In genomic region chr9:95510693-95511404, GRCm38 (mm10) we compare ENCODE assay signal across 8 mouse cellular contexts. TPM values are rescaled to one million over a fixed set of nuclear protein-coding genes. Genes with fewer than 3 reads are reported as not detected.
DNase-seq lines count a peak whose midpoint lies in the region; ATAC-seq and TF ChIP-seq lines count a peak whose summit lies in the region.

No protein-coding gene starts in this region.

- H3K27me3 ChIP-seq in heart, adult 2 months (ENCODE audit: control insufficient read depth, insufficient read depth, low read length), result no peaks in the 10 kb centered on the region
- H3K27me3 ChIP-seq in C2C12 (ENCODE audit: control insufficient read depth, insufficient read depth, insufficient read length), result no peaks in the 10 kb centered on the region
- H3K27me3 ChIP-seq in hindbrain, postnatal 0 days (ENCODE audit: insufficient read depth, low read length), result no peaks in the 10 kb centered on the region
- H3K27me3 ChIP-seq in midbrain, embryonic 16.5 days (ENCODE audit: control insufficient read depth, insufficient read depth, low read depth, low read length), result no peaks in the 10 kb centered on the region

- H3K4me1 ChIP-seq in heart, adult 2 months (ENCODE audit: control insufficient read depth, insufficient read depth, low read length), result peaks cover 10% of the 10 kb centered on the region
- H3K4me1 ChIP-seq in hindbrain, postnatal 0 days (ENCODE audit: insufficient read depth, low read length), result peaks cover 8% of the 10 kb centered on the region
- peaks cover 12% of the 10 kb centered on the region for H3K4me1 ChIP-seq in midbrain, embryonic 16.5 days (ENCODE audit: control insufficient read depth, insufficient read depth, low read length)

- peaks cover 2% of the 10 kb centered on the region for H3K36me3 ChIP-seq in heart, adult 2 months (ENCODE audit: control insufficient read depth, insufficient read depth, low read length)
- H3K36me3 ChIP-seq in C2C12 (ENCODE audit: control insufficient read depth, insufficient read depth), result peaks cover 4% of the 10 kb centered on the region
- no peaks in the 10 kb centered on the region for H3K36me3 ChIP-seq in hindbrain, postnatal 0 days (ENCODE audit: insufficient read depth, low read length)
- H3K36me3 ChIP-seq in midbrain, embryonic 16.5 days (ENCODE audit: control insufficient read depth, insufficient read depth, low read length), result no peaks in the 10 kb centered on the region

- intact Hi-C loops in heart, adult 2 months (cut with DNase I), result loop anchor here (2.0 to 10.0 kb wide), 3 partner anchors 326 to 446 kb away; no protein-coding TSS in a partner anchor
- intact Hi-C loops in heart, postnatal 36 days (cut with DNase I), result loop anchor here (1.0 to 10.0 kb wide), 2 partner anchors 346 to 444 kb away; partner anchors contain the start of genes Atr and Xrn1

- peak overlapping the region; percentile 97 for H3ac ChIP-seq in C2C12 (ENCODE audit: control insufficient read depth, insufficient read length, low read depth)

- H3K4me2 ChIP-seq in hindbrain, postnatal 0 days (ENCODE audit: low read depth, low read length), result peak overlapping the region; percentile 96
- peak overlapping the region; percentile 93 for H3K4me2 ChIP-seq in midbrain, embryonic 16.5 days (ENCODE audit: low read length)

- peak overlapping the region; percentile 98 for H3K4me3 ChIP-seq in heart, adult 2 months
- H3K4me3 ChIP-seq in C2C12 (ENCODE audit: insufficient read depth, poor library complexity, severe bottlenecking), result peak overlapping the region; percentile 87
- H3K4me3 ChIP-seq in hindbrain, postnatal 0 days (ENCODE audit: low read length), result peak overlapping the region; percentile 87
- peak overlapping the region; percentile 99 for H3K4me3 ChIP-seq in midbrain, embryonic 16.5 days (ENCODE audit: low read depth, low read length)

- peak overlapping the region; percentile 85 for H3K27ac ChIP-seq in heart, adult 2 months
- peak overlapping the region; percentile 89 for H3K27ac ChIP-seq in hindbrain, postnatal 0 days
- peak overlapping the region; percentile 84; the same call in 1 of the 2 replicates for H3K27ac ChIP-seq in midbrain, embryonic 16.5 days (ENCODE audit: low read length)

- peaks cover 5% of the 10 kb centered on the region; the same call in 1 of the 2 replicates for H3K79me2 ChIP-seq in heart, adult 2 months (replicated peaks; ENCODE audit: control insufficient read depth, insufficient read depth, low read length)
- H3K79me2 ChIP-seq in C2C12 (ENCODE audit: control insufficient read depth, insufficient read depth), result peaks cover 72% of the 10 kb centered on the region

- WGBS in heart, adult 2 months, result 3% methylated on average over 21 of the region's 21 CpGs
- whole genome bisulfite sequencing in hindbrain, postnatal 0 days, result 10% methylated on average over 21 of the region's 21 CpGs
- WGBS in midbrain, embryonic 16.5 days, result 10% methylated on average over 21 of the region's 21 CpGs

- H3K9ac ChIP-seq in heart, adult 2 months (ENCODE audit: low read depth, low read length), result peak overlapping the region; percentile 84
- peak overlapping the region; percentile 85 for H3K9ac ChIP-seq in hindbrain, postnatal 0 days (replicated peaks; ENCODE audit: low read length)
- H3K9ac ChIP-seq in midbrain, embryonic 16.5 days (ENCODE audit: low read depth, low read length), result peak overlapping the region; percentile 94

- peaks cover 65% of the 10 kb centered on the region for H3K79me3 ChIP-seq in C2C12 (ENCODE audit: low read depth)

- no peak for DNase-seq in heart, adult 2 months
- DNase-seq in heart, postnatal 36 days, result no peak
- peak; percentile 36 for DNase-seq in c-Kit-positive CD71-positive TER-119-positive erythroid progenitor cells, embryonic 14.5 days (ENCODE audit: low spot score)
- no peak for DNase-seq in hindbrain, postnatal 0 days (ENCODE audit: low spot score)
- DNase-seq in urinary bladder, postnatal 25 days (ENCODE audit: low spot score), result no peak
- no peak for DNase-seq in layer of hippocampus, postnatal 10 days (ENCODE audit: low spot score in 2 of 2)

- ATAC-seq in hindbrain, postnatal 0 days, result peak; percentile 11
- peak; percentile 27 for ATAC-seq in midbrain, embryonic 16.5 days

- no peak for TF ChIP-seq POLR2A in heart, adult 2 months (IDR thresholded peaks at IDR 0.05; ENCODE audit: insufficient read depth, low read depth, low read length)

- TF ChIP-seq CTCF in heart, adult 2 months (IDR thresholded peaks at IDR 0.05), result no peak
- TF ChIP-seq CTCF in C2C12 (IDR thresholded peaks at IDR 0.05; ENCODE audit: control insufficient read depth, insufficient read depth, insufficient read length), result no peak
- no peak for TF ChIP-seq CTCF in hindbrain, postnatal 0 days (IDR thresholded peaks at IDR 0.05; ENCODE audit: low read depth)

- TF ChIP-seq EP300 in heart, adult 2 months (IDR thresholded peaks at IDR 0.05; ENCODE audit: insufficient read depth, low read depth, low read length), result no peak

- no peaks in the 10 kb centered on the region for H3K9me3 ChIP-seq in hindbrain, postnatal 0 days (ENCODE audit: low read length)
- H3K9me3 ChIP-seq in midbrain, embryonic 16.5 days (replicated peaks; ENCODE audit: control insufficient read depth, low read length, poor library complexity, severe bottlenecking), result no peaks in the 10 kb centered on the region

TF ChIP-seq in C2C12, 6 proteins besides CTCF, POLR2A, EP300 and RAD21:
- TF ChIP-seq MYOD1 (IDR thresholded peaks at IDR 0.05; ENCODE audit: control insufficient read depth, insufficient read length, low read depth), result no peak
- TF ChIP-seq MYOG (IDR thresholded peaks at IDR 0.05; ENCODE audit: control insufficient read depth, extremely low read depth, insufficient read length), result no peak
- TF ChIP-seq USF1 (IDR thresholded peaks at IDR 0.05; ENCODE audit: low read depth), result no peak
- no peak for TF ChIP-seq FOSL1 (IDR thresholded peaks at IDR 0.05; ENCODE audit: insufficient read depth, low read length, poor library complexity, severe bottlenecking)
- no peak for TF ChIP-seq MAX (IDR thresholded peaks at IDR 0.05)
- no peak for TF ChIP-seq CEBPB (IDR thresholded peaks at IDR 0.05; ENCODE audit: low read depth)

RNA-seq across cellular contexts. Expression of gene U2surp, which starts 0.9 kb away (rescaled TPM):
- 10 to 100 TPM; 31.9 to 39.9 TPM for total RNA-seq in heart, adult 2 months (2021)
- polyA plus RNA-seq in heart, adult 2 months (2012; rRNA removed), result 3.4 and 8.0 TPM in 2 replicates
- total RNA-seq in heart, postnatal 36 days (2021), result 10 to 100 TPM; 30.8 to 40.2 TPM
- 12.0 TPM for polyA plus RNA-seq in C2C12 (2012; fragmentation: generic; extraction: Trizol)
- total RNA-seq in hindbrain, postnatal 0 days (2014; rRNA removed), result 30.2 and 35.2 TPM in 2 replicates
- polyA plus RNA-seq in hindbrain, postnatal 0 days (2015; fragmentation: Nextera tagmentation; extraction: Ambion mirVana), result 122 and 128 TPM in 2 replicates
- 117 and 131 TPM in 2 replicates for polyA plus RNA-seq in midbrain, embryonic 16.5 days (2015; fragmentation: Nextera tagmentation; extraction: Ambion mirVana)
- 10 to 100 TPM; 68.7 to 90.3 TPM for total RNA-seq in layer of hippocampus, postnatal 10 days (2021)

RNA-seq across cellular contexts. Expression of gene Paqr9, which starts 48.6 kb away (rescaled TPM):
- total RNA-seq in heart, adult 2 months (2021), result 10 to 100 TPM; 38.5 to 42.5 TPM
- 21.3 and 26.7 TPM in 2 replicates for polyA plus RNA-seq in heart, adult 2 months (2012; rRNA removed)
- 10 to 100 TPM; 47.4 to 47.5 TPM for total RNA-seq in heart, postnatal 36 days (2021)
- under 0.01 TPM for polyA plus RNA-seq in C2C12 (2012; fragmentation: generic; extraction: Trizol)
- 22.2 and 22.3 TPM in 2 replicates for total RNA-seq in hindbrain, postnatal 0 days (2014; rRNA removed)
- polyA plus RNA-seq in hindbrain, postnatal 0 days (2015; fragmentation: Nextera tagmentation; extraction: Ambion mirVana), result 5.9 and 6.0 TPM in 2 replicates
- polyA plus RNA-seq in midbrain, embryonic 16.5 days (2015; fragmentation: Nextera tagmentation; extraction: Ambion mirVana), result 5.5 and 5.7 TPM in 2 replicates
- 10 to 100 TPM; 42.6 to 47.8 TPM for total RNA-seq in layer of hippocampus, postnatal 10 days (2021)
